In the genomic region with DNA sequence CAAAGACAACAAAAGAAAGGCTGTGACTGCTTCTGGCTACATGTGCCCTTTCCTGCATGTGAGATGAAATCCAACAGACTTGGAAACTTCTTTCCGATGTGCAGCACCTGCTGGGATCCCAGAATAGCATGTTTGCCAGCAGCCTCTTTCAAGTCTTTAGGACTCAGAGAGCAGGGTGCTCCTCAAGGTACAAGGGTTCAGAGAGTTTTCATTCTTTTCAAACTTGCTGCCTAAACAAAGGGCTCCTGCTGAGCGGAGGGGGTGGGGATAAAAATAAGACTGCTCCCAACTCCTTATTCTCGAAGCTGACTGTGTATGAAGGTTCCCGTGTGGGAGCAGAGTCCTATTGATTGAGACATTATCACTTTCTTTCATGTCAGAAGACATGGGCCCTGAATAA, we compare ENCODE assay signal across 28 mouse cellular contexts. TPM values are rescaled to one million over a fixed set of nuclear protein-coding genes. Genes with fewer than 3 reads are reported as not detected.
A peak's percentile ranks its signal among the peaks of the same experiment; 100 is the strongest.
DNase-seq lines count a peak whose midpoint lies in the region; ATAC-seq and TF ChIP-seq lines count a peak whose summit lies in the region.
"Had no signal": no experiment of that assay in that cellular context is flagged by ENCODE, and none has a peak within 500 bp of the region (broad histone marks: within the 10 kb centered on the region; RNA-seq: fewer than 3 reads in every experiment).

No protein-coding gene starts in this region.

- no peaks in the 10 kb centered on the region for H3K4me1 ChIP-seq in midbrain, embryonic 11.5 days (ENCODE audit: control insufficient read depth, insufficient read depth, low read length)
- H3K4me1 ChIP-seq in midbrain, embryonic 16.5 days (ENCODE audit: control insufficient read depth, insufficient read depth, low read length), result peaks cover 4% of the 10 kb centered on the region
- 0 out of 2 replicates have a peak, but pooled peaks cover 7% of the 10 kb centered on the region for H3K4me1 ChIP-seq in kidney, adult 2 months (ENCODE audit: control insufficient read depth, insufficient read depth, low read length)

- no peak for ATAC-seq in midbrain, embryonic 11.5 days (ENCODE audit: low FRiP score)
- no peak for ATAC-seq in midbrain, embryonic 16.5 days
- ATAC-seq: forebrain, embryonic 14.5 days; forebrain, embryonic 16.5 days had no signal

- TF ChIP-seq POLR2A in kidney, adult 2 months (IDR thresholded peaks at IDR 0.05; ENCODE audit: low read depth, low read length), result no peak

- H3K4me2 ChIP-seq in midbrain, embryonic 11.5 days, result no peak overlapping the region
- no peak overlapping the region for H3K4me2 ChIP-seq in midbrain, embryonic 16.5 days (ENCODE audit: low read length)
- H3K4me2 ChIP-seq: embryonic facial prominence, embryonic 13.5 days; embryonic facial prominence, embryonic 15.5 days; forebrain, embryonic 12.5 days had no signal

- no peak for TF ChIP-seq CTCF in layer of hippocampus, adult 2 months (conservative IDR thresholded peaks at IDR 0.05)
- TF ChIP-seq CTCF in kidney, adult 2 months (conservative IDR thresholded peaks at IDR 0.05; ENCODE audit: insufficient read depth, insufficient read length, low read depth, low read length), result no peak

- no peak for DNase-seq in layer of hippocampus, adult 2 months (ENCODE audit: low spot score in 2 of 2)
- no peak for DNase-seq in layer of hippocampus, adult 18-20 months (ENCODE audit: low spot score in 2 of 2)
- peak; percentile 64 for DNase-seq in midbrain, embryonic 11.5 days (ENCODE audit: low spot score, missing footprints)
- peak; percentile 45 for DNase-seq in ZHBTc4 (ENCODE audit: low read depth, low spot score)
- DNase-seq in adrenal gland, postnatal 25 days, result no peak
- no peak for DNase-seq in kidney, adult 2 months
- DNase-seq: adrenal gland, adult 2 months; adrenal gland, postnatal 10 days; adrenal gland, postnatal 36 days; cerebellum, adult 11 months; cerebellum, adult 18-20 months; cerebellum, adult 8-10 months; cerebellum, adult 9-11 months; cerebellum, postnatal 14 days; cerebellum, postnatal 36 days; embryo, embryonic 11 days had no signal

- H3K9ac ChIP-seq in midbrain, embryonic 11.5 days (ENCODE audit: low read length), result no peak overlapping the region
- no peak overlapping the region for H3K9ac ChIP-seq in midbrain, embryonic 16.5 days (ENCODE audit: low read depth, low read length)
- H3K9ac ChIP-seq: embryonic facial prominence, embryonic 13.5 days; embryonic facial prominence, embryonic 15.5 days; forebrain, embryonic 12.5 days had no signal

- 66% methylated on average over 4 of the region's 4 CpGs for WGBS in midbrain, embryonic 11.5 days
- WGBS in midbrain, embryonic 16.5 days, result 51% methylated on average over 4 of the region's 4 CpGs
- 70% methylated on average over 4 of the region's 4 CpGs for WGBS in kidney, adult 2 months

- H3K27me3 ChIP-seq in midbrain, embryonic 11.5 days (ENCODE audit: control insufficient read depth, insufficient read depth, low read length), result no peaks in the 10 kb centered on the region
- H3K27me3 ChIP-seq in midbrain, embryonic 16.5 days (ENCODE audit: control insufficient read depth, insufficient read depth, low read depth, low read length), result no peaks in the 10 kb centered on the region
- H3K27me3 ChIP-seq in kidney, adult 2 months (replicated peaks; ENCODE audit: control insufficient read depth, insufficient read depth, low read length), result no peaks in the 10 kb centered on the region
- H3K27me3 ChIP-seq: embryonic facial prominence, embryonic 13.5 days; embryonic facial prominence, embryonic 15.5 days; forebrain, embryonic 12.5 days had no signal

- H3K9me3 ChIP-seq in midbrain, embryonic 11.5 days (ENCODE audit: control insufficient read depth, low read length), result no peaks in the 10 kb centered on the region
- no peaks in the 10 kb centered on the region for H3K9me3 ChIP-seq in midbrain, embryonic 16.5 days (replicated peaks; ENCODE audit: control insufficient read depth, low read length, poor library complexity, severe bottlenecking)
- H3K9me3 ChIP-seq: embryonic facial prominence, embryonic 13.5 days; embryonic facial prominence, embryonic 15.5 days; forebrain, embryonic 10.5 days; forebrain, embryonic 12.5 days had no signal

- peaks cover 13% of the 10 kb centered on the region; the same call in 1 of the 2 replicates for H3K36me3 ChIP-seq in midbrain, embryonic 11.5 days (ENCODE audit: control insufficient read depth, insufficient read depth, low read length)
- H3K36me3 ChIP-seq in midbrain, embryonic 16.5 days (ENCODE audit: control insufficient read depth, insufficient read depth, low read length), result peaks cover 7% of the 10 kb centered on the region
- H3K36me3 ChIP-seq in kidney, adult 2 months (ENCODE audit: control insufficient read depth, insufficient read depth, low read length), result peaks cover 2% of the 10 kb centered on the region; the same call in 1 of the 2 replicates

- peak overlapping the region; percentile 36; the same call in 1 of the 2 replicates for H3K27ac ChIP-seq in layer of hippocampus, adult 2 months
- H3K27ac ChIP-seq in midbrain, embryonic 11.5 days (ENCODE audit: low read depth, low read length), result no peak overlapping the region
- H3K27ac ChIP-seq in midbrain, embryonic 16.5 days (ENCODE audit: low read length), result no peak overlapping the region
- H3K27ac ChIP-seq in kidney, adult 2 months (ENCODE audit: insufficient read depth, low read depth, low read length), result no peak overlapping the region
- H3K27ac ChIP-seq: embryonic facial prominence, embryonic 13.5 days; embryonic facial prominence, embryonic 15.5 days; forebrain, embryonic 10.5 days; forebrain, embryonic 12.5 days had no signal

- no peak overlapping the region for H3K4me3 ChIP-seq in layer of hippocampus, adult 2 months
- H3K4me3 ChIP-seq in midbrain, embryonic 11.5 days (ENCODE audit: low read depth, low read length), result no peak overlapping the region
- H3K4me3 ChIP-seq in midbrain, embryonic 16.5 days (ENCODE audit: low read depth, low read length), result no peak overlapping the region
- H3K4me3 ChIP-seq in kidney, adult 2 months (ENCODE audit: insufficient read depth, low read depth, low read length), result no peak overlapping the region
- H3K4me3 ChIP-seq: embryonic facial prominence, embryonic 13.5 days; embryonic facial prominence, embryonic 15.5 days; erythroblast, embryonic 14.5 days; forebrain, embryonic 10.5 days; forebrain, embryonic 12.5 days had no signal

RNA-seq across cellular contexts. Expression of a gene that starts 25.2 kb away (rescaled TPM):
- total RNA-seq in layer of hippocampus, adult 2 months (2021), result 100 to 1,000 TPM; 106 to 115 TPM
- total RNA-seq in layer of hippocampus, adult 18-20 months (2021), result 100 to 1,000 TPM; 113 to 119 TPM
- 207 and 224 TPM in 2 replicates for polyA plus RNA-seq in midbrain, embryonic 11.5 days (2014; fragmentation: Nextera tagmentation; extraction: Ambion mirVana)
- 255 and 277 TPM in 2 replicates for polyA plus RNA-seq in midbrain, embryonic 16.5 days (2015; fragmentation: Nextera tagmentation; extraction: Ambion mirVana)
- 83.9 and 85.1 TPM in 2 replicates for total RNA-seq in adrenal gland, postnatal 25 days (2021)
- polyA plus RNA-seq in kidney, adult 2 months (2012; rRNA removed), result 26.2 and 31.5 TPM in 2 replicates

RNA-seq across cellular contexts. Expression of a gene that starts 59.4 kb away (rescaled TPM):
- not detected for total RNA-seq in layer of hippocampus, adult 2 months (2021)
- total RNA-seq in layer of hippocampus, adult 18-20 months (2021), result 1 to 10 TPM; 1.0 to 1.5 TPM
- 0.68 and 1.2 TPM in 2 replicates for polyA plus RNA-seq in midbrain, embryonic 11.5 days (2014; fragmentation: Nextera tagmentation; extraction: Ambion mirVana)
- 1.4 and 2.1 TPM in 2 replicates for polyA plus RNA-seq in midbrain, embryonic 16.5 days (2015; fragmentation: Nextera tagmentation; extraction: Ambion mirVana)
- total RNA-seq in adrenal gland, postnatal 25 days (2021), result 2.4 TPM in 1 of 2 replicates, not detected in the other
- polyA plus RNA-seq in kidney, adult 2 months (2012; rRNA removed), result 0.14 and 1.4 TPM in 2 replicates
- total RNA-seq: adrenal gland, postnatal 10 days; MEL had no signal
- polyA plus RNA-seq: adrenal gland, adult 2 months; brain, embryonic 14.5 days; C2C12; embryonic facial prominence, embryonic 11.5 days; erythroblast, embryonic 14.5 days; forebrain, embryonic 12.5 days; forebrain, embryonic 16.5 days had no signal

Comparison
In these comparisons a context has a peak if more than half of its experiments do, and no peak if none do; other contexts are left out.
1. DNase-seq: peak in midbrain, embryonic 11.5 days (single experiment) and ZHBTc4 (single experiment); none in layer of hippocampus, adult 2 months (0 of 2), layer of hippocampus, adult 18-20 months (0 of 2), adrenal gland, postnatal 25 days (single experiment) and kidney, adult 2 months (single experiment).